Mouse (Mus musculus): ENCODE data around the gene Gpkow. TPM values are rescaled to one million over a fixed set of nuclear protein-coding genes. Genes with fewer than 3 reads are reported as not detected.
A peak's percentile ranks its signal among the peaks of the same experiment; 100 is the strongest.
"Not testable (repeated sequence)": the region's sequence is repeated elsewhere in the genome, so short reads cannot be mapped to it uniquely, and the experiment has no call there.

Gene Gpkow
- total RNA-seq, 2 experiments from 2014 or later = 35.0 to 36.2 TPM

DNA sequence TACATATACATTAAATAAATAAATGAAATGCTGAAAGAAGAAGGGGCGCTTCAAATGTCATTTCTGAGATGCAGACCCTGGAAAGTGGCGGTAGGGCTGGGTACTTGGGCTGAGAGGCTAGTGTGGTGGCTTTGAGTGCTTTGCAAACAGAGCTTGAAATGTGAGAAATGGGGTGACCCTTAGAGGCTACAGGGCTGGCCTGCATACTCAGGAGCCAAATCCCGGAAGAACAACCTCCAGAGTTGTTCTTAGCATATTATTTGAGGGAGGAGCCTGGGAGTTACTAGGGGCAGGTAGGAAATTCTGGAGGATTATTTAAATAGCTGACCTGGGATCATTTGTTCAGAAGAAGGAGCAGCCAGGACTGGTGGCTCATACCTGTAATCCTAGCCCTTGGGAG, 6.4 kb upstream of the Gpkow start:
- DNase-seq = no peak

DNA sequence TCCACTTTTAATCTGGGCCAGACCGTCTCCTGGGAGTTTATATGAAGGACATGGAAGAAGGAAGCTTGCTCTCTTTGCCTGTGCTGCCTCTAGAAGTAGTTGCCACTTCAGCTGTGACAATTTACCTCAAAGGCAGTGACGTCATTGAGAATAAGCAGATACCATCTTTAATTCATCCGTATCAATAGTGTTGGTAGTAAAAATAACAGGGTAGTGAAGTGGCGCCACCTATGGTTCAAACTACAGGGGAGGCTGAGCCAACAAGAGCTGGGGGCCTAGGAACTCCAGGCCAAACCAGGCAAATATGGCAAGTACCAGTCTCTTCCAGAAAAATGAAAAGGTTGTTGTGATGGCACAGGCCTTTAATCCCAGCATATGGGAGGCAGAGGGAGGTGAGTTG, 4.1 kb upstream of the Gpkow start:
- DNase-seq = no peak

DNA sequence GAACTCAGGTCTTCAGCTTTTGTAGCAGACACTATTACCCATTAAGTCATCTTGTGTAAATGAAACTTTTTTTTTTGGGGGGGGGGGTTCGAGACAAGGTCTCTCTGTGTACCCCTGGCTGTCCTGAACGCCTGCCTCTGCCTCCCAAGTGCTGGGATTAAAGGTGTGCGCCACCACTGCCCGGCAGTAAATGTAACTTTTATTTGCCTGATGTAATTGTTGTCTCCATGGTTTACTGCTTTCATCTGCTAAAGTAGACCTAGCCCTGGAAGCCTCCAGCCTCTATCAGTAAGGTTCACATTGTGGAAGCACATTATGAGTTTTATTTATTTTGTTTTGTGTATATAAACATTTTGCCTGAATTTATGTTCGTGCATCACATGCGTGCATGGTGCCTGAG, 411 bp upstream of the Gpkow start:
- no peak for DNase-seq

DNA sequence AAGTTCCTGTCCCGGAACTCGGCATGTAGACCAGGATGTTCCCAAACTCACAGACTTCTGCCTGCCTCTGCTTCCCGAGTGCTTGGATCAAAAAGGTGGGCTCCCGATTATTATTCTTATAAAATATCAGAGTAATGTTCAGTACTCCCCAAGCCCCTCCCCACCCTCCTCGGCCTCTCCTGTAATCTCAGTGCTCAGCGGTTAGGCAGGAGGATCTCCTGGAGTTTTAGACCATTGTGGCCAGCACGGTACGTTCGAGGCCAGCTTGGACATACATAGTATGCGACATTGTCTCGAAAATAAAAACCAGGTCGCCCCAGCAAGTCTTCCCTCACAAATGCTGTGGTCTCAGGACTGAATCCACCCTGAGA, 16.8 kb downstream of the Gpkow start:
- not testable (repeated sequence) for DNase-seq

DNA sequence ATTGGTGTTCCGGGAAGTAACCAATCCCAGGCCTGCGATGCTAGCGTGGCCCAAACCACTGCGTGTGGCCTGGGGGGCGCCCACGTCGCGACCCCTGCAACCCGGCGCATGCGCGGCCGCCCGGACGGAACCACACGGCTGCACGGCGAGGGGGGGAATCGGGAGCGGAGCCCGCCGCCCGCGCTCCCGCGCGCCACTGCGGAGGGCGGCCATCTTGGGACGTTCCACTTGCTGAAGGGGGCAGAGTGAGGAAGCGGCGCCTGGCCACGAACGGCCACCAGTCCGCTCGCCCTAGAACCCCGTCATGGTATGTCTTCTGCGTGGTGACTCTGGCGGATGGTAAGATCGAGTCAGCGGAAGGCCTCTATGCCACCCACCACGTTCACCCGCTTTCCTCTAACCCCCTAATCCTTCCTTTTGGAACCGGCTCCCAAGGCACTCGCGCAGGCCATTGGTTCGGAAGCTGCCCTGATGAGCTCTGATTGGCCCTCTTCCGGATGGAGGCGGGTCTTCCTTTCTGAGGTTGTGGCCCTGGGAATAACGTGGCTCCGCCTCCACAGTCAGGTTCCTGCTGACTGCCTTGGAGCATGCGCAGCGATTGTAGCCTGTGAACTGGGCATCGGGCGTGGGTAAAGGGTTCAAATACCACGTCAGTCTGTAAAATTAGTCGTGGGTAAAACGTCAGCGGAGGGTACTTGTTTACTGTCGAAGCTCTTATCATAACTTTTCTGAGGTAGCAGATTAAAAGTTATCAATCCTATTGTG, 17.4 kb downstream of the Gpkow start, which contains the start of gene Wdr45:
Gene Wdr45, plus strand, starts transcription at position 199 of the 765 bp plus-strand sequence.
- peak; percentile 88 to 91 for DNase-seq

DNA sequence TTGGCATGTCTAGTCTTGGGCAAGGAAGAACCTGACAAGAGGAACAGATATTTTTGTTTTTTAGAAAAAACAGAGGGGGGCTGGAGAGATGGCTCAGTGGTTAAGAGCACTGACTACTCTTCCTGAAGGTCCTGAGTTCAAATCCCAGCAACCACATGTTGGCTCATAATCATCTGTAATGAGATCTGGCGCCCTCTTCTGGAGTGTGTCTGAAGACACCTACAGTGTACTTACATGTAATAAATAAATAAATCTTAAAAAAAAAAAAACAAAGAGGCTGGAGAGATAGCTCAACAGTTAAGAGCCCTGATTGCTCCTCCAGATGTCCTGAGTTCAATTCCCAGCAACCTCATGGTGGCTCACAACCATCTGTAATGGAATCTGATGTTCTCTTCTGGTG, 19.1 kb downstream of the Gpkow start:
- not testable (repeated sequence) for DNase-seq

DNA sequence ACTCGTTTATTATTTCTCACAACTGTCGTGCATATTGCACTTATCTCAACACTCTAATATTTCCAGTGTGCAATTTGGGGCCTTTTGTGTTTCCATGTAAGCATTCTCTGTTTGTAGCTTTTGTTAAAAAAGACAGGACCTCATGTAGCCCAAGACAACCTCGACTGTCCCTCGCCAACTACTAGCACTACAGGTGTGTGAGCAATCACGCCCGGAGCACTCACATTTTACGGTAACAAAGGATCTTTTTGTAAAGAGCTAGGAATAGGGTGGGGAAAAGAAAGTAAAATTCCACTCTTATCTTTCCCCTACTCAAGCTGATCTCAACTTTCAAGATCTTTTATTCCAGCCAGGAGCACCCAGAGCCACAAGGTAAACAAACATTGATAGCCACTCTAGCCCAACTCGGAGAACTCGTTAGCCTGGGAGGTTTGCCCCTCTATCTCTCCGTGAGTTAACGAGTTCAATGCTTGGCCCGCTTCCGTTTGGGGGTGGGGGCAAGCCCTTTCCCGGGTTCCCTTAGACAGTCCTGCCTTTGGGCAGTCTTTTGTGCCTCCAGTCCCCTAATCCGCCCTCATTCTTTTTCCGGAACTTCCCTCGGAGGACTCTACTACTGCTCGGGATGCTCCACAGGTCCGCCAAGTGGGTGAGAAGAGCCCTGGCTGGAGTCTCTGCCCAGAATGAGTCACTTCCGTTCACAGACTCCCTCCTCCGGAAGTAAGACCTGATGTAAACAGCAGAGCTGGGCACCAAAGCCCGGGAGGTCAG, 24.8 kb downstream of the Gpkow start, which contains the start of gene Gm45208:
Gene Gm45208, plus strand, starts transcription at position 732 of the 768 bp plus-strand sequence.
- DNase-seq = peak; percentile 64 to 73

DNA sequence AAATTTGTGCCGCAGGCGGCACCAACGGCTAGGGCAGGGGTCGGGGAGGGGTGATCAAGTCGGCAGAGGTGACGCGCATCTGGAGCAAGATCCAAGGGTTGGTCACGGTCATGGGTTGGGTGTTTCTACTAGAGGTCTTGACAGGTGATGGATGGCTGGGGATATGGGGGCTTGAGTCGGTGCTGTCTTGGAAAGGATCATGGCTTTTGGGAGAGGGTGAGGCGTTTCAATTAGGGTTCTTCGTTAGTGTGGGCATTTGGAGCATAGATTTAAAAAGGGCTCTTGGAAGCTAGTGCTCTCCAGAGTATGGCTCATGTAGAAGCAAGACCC, 25.3 kb downstream of the Gpkow start:
- no peak for DNase-seq

DNA sequence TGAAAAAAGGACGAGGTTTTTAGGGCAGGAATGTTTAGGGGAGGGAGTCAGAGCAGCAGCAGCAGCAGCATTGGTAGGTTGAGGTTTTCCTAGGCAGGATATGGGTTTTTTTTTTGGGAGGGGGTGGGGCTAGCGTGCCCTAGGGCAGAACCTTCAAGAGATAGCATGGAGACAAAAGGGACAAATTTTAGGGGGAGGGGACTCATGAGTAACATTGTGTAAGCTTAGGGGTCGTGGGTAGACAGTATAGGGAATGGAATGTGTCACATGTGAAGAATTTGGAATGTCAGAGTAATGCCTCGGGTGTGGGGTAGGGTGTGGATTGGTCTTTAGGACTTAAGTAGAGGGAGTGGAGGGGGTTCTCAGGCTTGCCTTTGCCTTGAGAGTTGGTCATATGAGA, 25.8 kb downstream of the Gpkow start:
- no peak for DNase-seq

DNA sequence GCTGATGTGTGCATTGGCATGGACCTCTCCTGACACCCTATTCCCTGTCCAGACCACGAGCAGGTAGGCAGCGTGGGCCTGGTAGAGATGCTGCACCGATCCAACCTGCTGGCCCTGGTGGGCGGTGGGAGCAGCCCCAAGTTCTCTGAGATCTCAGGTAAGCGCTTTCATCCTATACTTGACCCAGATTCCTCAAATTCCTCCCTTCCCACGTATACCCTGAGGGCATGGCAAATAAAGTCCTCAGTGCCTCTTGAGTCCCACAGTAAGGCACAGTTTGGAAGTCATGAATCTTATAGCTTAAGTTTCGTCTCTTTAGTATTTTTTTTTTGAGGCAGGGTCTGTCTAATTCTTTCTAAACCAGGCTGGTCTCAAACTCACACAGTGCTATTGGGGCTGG, 27.2 kb downstream of the Gpkow start:
- DNase-seq = no peak

DNA sequence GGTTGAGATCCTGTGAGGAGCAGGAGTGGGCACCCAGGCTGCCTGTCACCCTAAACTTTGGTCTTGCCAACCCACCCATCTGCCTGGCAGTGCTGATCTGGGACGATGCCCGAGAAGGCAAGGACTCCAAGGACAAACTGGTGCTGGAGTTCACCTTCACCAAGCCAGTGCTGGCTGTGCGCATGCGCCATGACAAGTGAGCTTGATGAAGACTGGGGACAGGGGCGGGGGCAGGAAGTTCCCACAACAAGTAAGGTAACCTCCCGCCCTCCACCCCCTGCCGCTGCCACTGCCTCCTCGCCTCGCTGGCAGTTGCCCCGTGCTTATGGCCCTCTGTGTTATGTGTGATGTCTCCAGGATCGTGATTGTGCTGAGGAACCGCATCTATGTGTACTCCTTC, 28.9 kb downstream of the Gpkow start:
- no peak for DNase-seq

DNA sequence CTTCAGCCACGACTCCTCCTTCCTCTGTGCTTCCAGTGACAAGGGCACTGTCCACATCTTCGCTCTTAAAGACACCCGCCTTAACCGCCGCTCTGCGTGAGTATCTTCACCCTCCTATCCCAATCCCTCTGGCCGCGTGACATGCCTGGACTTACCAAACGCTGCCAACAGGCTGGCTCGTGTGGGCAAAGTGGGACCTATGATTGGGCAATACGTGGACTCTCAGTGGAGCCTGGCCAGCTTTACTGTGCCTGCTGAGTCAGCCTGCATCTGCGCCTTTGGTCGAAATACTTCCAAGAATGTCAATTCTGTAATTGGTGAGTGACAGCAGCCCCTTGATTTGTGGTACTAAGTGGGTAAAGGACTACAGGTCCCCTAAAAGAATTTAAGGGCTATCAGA, 30.2 kb downstream of the Gpkow start:
- no peak for DNase-seq

DNA sequence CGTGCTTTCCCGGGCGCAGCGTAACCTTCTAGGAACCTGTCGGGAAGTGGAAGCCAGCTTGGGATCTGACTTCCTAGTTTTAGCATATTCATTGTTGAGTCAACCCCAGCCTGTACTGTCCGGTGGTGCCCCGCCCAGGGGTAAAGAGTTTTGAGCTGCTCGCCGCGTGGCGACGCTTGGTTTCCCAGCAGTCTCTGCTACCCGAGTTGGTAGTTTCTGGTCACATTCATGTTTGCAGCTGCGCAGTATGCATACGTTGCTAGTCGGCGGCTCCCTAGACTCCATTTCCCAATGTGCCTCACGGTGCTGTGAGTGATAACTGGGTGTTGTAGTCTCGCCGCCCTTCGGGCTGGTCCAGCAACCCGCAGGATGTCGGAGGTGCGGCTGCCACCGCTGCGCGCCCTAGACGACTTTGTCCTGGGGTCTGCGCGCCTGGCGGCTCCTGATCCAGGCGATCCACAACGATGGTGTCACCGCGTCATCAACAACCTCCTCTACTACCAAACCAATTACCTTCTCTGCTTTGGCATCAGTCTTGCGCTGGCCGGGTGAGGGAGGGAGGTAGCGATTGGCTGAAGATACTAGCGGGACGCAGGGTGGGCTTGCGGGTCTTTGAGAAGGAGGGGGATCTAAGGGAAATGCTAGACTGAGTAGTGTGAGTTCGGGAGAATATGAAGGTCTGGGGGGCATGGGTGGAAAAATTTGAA, 31.4 kb downstream of the Gpkow start, which contains the start of gene Praf2:
Gene Praf2, plus strand, starts transcription at position 225 of the 707 bp plus-strand sequence.
- DNase-seq = peak; percentile 80 to 83

DNA sequence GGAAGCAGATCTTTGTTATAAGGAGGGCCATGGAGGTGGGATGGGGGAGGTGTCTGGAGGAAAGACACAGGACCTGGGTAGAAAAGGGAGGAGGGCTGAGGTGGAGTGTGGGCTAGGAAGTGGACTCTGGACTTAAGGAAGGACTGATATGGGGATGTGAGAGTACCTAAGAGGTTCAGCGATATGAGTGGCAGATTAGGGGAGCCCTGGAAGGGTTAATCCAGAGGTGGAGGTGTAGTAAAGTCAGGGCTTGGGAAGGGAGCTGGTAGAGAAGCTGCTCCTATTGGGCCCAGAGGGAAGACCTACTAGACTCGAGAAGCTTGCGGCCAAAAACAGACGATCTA, 32.0 kb downstream of the Gpkow start:
- DNase-seq = no peak

DNA sequence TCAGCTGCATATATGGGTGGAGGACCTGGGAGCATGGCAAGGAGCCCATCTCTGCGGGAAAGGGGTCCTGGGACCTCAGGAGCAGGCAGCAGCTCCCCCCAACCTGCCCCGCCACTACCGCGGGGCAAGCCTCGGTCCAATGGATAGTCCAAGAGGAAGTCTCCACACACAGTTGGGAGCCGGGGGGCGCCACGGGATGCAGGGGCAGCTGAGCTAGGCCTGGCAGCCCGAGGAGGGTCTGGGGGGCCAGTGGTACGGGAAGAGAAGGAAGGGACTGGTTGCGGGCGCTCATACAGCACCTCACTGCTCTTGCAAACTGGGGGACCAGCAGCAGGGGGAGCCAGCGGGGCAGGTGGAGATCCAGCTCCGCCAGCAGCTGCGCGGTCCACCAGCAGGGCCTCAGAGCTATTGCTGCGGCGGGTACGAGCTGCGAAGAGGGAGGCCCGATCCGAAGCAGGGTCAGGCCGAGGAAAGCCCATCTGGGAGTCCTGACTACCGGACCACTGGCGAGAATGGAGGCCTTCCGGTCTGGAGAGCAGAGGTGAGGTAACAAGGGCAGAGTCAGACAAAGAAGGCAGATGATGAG, 36.7 kb downstream of the Gpkow start:
- DNase-seq = peak in 1 of 2 experiments; percentile 50

DNA sequence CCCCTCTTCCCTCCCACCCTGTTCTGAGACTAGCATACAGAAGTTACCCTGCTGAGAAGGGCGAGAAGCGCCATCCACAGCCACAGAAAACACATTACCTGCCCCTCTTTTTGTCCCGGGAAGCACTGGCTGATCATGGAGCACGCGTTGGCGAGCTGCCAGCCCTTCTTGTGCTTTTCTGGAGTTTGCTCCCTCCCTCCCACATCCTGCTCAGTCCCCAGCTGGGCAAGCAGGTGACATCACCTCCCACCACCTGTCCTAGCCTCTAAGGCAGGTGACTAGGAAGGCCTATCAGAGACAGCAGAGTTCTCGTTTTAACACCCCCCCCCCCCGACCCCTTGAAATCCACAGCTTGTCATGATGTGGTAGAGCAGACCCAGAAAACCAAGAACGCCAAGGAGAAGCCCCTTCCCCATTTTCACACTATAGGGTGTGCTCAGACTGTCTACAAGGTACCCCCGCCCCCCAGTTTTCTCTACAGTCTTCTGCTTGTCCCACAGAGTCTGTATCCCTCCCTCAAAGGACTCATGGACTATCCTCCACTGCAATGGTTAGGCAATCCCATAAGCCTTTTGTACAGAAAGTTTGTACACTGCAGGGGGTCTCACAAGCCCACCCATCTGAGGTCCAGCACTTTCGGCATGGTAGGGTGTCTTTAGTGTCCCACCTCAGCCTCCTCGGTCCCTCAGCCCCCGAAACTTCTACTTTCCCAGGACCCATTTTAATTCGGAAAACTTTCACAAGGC, 42.6 kb downstream of the Gpkow start:
- DNase-seq = no peak

DNA sequence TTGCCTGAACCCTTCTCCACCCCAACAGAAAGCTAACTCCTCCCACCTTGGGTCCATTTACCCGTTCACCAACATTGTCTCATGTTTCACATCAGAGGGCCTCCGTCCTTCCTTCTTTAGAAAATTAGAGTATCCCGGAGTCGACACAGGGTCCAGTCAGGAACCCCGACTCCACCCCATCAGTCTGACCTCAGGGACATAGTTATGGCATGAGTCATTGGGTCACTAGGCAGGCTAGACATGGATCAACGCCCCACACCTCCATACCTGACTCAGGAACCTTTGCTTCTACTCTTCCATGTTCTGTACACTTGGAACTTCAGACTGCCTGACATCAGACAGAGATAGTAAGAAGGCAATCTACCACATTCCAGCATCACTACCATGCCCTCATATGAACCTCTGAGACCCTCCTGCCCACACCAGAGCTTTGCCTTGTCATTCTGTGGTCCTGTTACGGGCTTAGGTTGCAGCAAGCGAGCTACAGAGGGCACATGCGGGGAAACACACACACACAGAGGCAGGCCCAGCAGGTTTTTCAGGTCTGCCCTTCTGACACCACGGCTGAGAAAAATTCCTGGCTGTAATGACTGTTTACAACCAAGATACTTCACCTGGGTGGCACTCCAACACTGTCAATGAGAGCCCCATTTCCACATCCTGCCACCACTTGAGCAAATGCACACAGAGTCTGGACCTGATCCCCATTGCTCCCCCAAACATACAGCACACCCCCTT, 43.3 kb downstream of the Gpkow start:
- no peak for DNase-seq

DNA sequence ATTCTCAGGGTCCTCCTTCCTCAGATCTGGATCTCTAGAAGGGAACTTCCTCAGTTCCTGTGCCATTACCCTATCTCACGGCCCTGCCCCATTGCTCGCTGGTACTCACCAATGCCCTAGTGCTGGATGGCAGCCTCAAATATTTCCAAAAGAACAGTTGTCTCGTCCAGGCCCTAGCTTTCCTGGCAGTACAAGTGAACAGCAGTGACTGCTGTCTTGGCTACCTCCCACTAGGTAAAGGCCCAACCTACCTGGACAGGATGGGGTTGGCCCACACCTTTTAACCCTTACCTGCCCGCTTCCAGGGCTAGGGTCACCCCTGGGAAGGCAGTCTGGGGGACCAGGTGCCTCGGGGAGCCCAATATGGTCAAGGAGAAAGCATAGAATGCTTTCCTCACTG, 44.2 kb downstream of the Gpkow start:
- no peak for DNase-seq

DNA sequence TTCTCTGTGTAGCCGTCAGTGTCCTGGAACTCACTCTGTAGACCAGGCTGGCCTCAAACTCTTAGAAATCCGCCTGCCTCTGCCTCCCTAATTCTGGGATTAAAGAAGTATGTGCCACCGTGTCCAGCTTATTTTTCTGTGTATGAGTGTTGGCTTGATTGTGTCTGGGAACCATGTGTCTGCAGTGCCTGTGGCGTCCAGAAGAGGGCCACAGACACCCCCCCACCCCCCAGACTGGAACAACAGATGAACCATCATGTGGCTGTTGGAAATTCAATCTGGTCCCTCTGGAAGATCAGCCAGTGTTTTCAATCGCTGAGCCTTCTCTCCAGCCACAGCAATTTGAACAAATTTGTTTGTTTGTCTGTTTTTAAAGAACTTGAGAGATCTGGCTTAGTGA, 46.5 kb downstream of the Gpkow start:
- no peak for DNase-seq

DNA sequence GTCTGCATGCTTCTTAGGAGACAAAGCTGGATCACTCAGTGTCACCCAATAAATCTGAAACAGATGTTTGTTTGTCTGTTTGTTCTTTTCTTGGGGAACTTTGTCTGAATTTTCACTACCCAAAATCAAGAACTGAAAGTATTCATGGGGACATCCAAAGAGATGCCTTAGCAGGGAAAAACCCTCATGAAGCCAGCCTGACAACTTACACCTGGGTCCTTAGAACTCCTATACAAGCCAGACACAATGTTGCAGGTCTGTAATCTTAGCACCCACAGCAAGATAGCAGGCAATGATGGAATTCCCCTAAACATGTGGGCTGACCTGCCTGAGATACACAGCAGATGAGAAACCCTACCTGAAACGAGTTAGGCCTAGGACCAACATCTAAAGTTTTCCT, 48.0 kb downstream of the Gpkow start:
- DNase-seq = no peak

DNA sequence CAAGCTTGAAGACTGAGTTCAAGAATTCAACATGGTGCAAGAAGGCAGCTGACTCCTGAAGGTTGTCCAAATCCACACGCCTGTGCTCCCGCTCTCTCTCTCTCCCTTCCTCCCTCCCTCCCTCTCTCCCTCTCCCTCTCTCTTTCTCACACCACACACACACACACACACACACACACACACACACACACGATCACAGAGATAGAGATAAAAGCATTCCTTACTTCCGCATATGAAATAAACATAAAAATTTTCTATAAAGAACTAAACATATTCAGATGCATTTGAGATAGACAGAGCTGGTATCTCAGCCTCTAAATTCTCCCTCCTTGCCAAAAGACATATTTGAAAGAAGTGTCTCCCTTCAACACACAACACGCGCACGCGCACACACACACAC, 48.5 kb downstream of the Gpkow start:
- DNase-seq = no peak

Measured in layer of hippocampus, postnatal 36 days (tissue).